Mouse (Mus musculus): Measurements from ENCODE around the gene Nek6. TPM values are rescaled to one million over a fixed set of nuclear protein-coding genes. Genes with fewer than 3 reads are reported as not detected.

The Nek6 gene
- total RNA-seq (2021): 10 to 100 TPM; 11.5 to 14.0 TPM
- long read RNA-seq, experiment 1, full-length matches to known transcripts: 41 of 53 reads
- long read RNA-seq, experiment 1, partial matches to known transcripts: 3 of 53 reads
- long read RNA-seq, experiment 1, other reads (novel, unspliced or antisense): 9 of 53 reads
- long read RNA-seq, experiment 2, full-length matches to known transcripts: 32 of 40 reads
- long read RNA-seq, experiment 2, partial matches to known transcripts: 0 of 40 reads
- long read RNA-seq, experiment 2, other reads (novel, unspliced or antisense): 8 of 40 reads

DNA sequence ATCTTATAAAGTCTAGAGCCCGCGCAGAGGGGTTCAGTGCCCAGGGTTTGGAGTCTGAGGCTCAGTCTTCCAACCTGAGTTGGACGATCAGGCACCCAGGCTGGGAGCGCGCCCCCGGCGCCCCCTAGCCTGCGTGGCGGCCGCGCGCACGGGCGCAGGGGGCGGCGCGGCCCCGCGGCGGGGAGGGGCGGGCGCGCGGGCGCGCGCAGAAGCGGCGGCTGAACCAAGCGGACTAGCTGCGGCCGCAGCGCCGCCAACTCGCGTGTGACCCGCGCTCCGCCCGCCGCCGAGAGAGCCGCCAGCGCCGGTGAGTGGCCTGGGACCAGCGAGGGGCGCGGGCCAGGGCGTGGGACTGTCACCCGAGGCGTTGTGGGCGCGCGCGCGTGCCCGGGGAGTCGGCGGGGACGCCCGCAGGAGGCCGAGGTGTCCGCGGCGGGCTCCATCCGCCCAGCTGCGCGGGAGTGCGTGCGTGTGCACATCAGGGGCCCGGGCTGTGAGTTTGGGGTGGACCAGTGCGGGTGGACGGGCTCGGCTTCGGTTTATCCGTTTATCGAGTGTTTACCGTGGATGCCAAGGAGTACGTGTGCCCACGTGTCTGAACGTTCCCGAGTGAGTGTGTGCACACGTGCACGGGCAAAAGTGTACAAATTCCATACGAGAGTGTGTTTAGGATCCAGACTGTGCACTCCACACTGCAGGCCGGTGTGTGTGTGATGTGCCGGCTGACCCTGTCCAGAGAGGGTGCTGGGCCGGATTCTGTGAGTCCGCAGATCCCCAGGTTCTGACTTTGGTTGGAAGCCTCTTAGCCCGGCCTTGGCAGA, at the start of gene Nek6:
TSS of gene Nek6 (plus strand) at position 157 of the 821 bp plus-strand sequence.
- DNase-seq (ENCODE audit: low spot score): peak; percentile 46

DNA sequence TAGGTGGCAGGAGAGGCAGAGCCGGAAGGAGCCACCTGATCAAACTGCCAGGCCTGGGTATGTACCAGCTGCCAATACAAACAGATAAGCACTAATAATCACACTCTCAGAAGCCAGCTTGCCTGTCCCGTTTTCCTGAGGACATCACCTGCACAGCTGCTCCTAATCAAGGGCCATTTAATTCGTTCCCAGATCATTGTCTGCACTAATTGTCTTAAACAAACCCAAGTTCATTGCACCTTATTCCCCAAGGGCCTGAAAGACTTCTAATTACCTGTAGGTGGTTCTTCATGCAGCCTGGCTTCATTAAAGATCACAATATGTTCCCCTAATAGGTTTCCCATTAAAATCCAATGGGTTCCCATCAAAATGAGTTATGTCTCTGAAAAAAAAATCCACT, 49.1 kb upstream of the Nek6 start:
- DNase-seq (ENCODE audit: low spot score): no peak

DNA sequence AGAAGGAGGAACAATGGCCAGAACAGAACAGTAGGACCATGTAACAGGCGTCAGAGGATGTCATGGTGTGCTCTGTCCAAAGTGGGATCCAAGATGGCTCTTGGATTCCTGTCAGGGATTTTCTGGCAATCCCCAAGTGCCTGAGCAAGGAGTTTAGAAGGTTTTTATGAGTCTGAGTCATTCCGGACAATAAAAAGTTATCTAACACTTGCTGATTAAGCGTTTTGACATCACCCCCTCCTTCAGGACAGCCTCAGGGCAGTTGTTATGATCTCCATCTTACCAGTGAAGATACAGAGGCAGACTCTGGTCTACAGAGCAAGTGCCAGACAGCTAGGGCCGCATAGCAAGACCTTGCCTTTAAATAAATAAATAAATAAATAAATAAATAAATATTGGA, 42.6 kb upstream of the Nek6 start:
- no peak for DNase-seq (ENCODE audit: low spot score)

DNA sequence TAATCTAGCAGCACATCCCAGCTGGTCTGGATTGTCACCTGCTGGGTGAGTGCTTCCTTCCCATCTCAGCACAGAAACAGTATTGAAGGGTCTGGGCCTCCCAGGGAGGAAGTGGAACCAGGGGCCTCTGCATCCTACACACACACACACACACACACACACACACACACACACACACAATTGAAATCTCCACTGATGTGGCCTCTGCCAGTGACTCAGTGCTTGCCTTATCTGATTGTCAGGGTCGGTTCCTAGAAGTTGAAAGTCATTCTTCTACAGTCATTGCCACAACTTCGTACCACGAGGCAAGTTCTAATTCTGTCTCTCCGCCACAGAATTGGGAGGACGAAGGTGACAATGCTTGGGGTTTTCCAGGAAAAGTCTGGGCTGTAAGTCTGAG, 39.7 kb upstream of the Nek6 start:
- DNase-seq (ENCODE audit: low spot score): no peak

DNA sequence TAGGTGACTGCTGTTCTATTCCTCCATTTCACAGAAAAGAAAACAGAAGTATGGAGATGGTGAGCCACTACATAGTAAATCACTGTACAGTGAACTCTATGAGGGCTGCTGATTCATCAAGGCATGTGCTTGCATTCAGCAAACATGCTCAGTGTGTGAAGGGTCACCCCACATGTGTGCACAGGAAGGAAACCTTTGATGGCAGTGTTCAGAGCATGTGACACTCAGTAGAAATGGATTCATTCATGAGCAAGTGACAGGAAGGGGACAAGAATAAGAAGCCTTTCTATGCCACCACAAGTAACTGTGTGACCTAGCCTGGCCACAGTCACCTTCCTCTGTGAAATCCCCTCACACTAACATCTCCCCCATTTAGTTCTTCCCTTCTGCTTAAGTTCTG, 38.6 kb upstream of the Nek6 start:
- DNase-seq (ENCODE audit: low spot score): no peak

DNA sequence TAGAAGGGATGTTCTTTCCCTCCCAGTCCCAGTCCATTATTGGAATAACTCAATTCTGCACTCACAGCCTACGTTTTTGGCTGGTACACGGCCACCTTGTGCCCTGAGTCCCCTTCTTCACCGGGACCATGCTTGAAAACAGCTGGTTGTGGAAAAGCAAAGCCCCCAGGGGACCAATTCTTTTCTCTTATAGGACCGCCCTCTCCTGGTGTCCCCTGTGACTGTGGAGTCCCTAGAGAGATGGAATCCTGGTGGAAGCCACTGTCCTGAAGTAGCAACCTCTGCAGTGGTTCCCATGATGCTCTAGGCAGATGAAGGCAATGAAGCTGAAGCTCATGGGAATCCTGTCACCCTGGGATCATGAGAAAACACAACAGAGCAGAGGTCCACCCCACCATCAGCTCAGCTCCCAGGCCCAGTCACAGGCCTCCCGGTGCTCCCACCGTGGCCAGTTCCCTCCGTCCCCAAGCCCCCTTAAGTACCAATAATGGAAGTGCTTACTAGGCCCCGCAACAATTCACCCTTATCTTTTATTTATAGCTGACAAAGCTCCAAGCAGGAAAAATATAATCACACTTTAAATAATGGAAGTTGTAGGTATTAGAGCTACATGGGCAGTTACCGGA, 34.5 kb upstream of the Nek6 start:
- DNase-seq (ENCODE audit: low spot score): no peak

DNA sequence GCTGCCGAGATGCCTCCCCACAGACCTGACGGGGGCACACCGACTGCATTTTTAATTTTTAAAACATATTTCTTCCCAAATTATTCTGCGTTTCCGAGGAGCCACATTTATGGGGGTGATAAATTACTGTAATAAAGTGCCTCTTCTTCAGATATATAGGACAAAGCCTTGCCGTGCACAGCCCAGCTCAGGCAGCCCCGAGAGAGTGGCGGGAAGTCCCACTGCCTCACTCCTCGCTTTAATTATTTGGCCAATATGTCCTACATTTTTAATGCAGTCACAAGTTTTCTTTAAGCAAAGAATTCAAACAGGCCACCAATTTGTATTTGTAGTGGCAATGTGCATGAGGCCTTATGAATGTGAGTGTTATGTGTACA, 34.0 kb upstream of the Nek6 start:
- no peak for DNase-seq (ENCODE audit: low spot score)

DNA sequence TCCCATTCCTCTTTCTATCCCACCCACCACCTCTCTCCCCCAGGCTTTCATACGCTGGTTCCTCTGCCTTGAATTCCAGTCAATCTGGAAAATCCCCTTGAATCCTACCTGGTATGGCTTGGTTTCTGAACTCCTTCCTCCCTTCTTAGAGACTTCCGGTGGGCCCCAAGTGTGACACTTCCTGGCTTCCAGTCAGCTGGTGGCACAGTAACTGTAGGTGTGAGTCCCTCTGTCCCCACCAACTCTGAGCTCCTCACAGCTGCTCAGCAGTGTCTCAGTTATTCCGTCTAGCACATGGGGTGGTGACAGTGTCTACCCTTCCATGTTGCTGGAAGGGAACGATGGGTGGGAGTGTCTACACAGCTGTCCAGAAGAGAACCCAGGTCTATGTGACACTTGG, 32.8 kb upstream of the Nek6 start:
- DNase-seq (ENCODE audit: low spot score): no peak

DNA sequence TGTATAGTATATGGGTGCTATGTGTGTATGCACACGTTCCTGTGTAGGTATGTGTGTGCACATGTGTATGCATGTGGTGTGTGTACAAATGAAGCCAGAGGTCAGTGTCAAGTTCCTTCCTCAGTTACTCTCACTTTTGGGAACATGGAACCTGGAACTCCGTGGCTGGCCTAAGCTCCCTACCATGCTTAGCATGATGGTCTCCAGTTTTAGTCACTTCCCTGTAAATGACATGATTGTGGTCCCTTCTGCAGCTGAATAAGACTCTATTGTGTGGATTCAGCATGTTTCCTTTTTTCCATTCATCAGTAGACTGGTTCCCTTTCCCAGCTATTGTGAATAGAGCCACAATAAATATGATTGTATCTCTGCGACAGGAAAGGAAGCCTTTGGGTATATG, 31.9 kb upstream of the Nek6 start:
- no peak for DNase-seq (ENCODE audit: low spot score)

DNA sequence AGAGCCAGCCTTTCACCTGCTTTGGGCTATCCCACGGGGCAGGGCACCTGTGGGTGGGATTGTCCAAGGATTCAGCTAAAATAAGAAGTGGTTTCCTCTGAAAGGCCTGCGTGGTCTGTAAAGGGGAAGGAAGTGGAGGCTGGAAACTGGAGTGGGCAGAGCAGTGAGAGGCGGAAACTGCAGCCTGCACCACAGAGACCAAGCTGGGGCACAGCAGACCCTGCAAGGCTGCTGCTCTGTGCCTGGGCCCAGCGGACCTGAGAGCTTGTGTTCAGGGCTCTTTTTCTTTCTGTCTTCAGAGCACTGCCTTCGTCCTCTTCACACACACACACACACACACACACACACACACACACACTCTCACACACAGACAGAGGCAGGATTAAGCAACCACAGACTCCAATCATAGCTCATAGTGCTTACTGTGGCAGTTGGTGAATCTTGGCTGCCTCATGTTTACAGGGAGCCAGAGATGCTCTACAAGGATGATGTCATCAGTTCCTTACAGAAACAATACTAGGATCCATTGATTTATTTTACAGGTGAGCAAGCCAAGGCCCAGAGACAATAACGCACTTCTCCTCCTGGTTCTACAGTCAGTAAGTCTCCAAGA, 30.2 kb upstream of the Nek6 start:
- no peak for DNase-seq (ENCODE audit: low spot score)

DNA sequence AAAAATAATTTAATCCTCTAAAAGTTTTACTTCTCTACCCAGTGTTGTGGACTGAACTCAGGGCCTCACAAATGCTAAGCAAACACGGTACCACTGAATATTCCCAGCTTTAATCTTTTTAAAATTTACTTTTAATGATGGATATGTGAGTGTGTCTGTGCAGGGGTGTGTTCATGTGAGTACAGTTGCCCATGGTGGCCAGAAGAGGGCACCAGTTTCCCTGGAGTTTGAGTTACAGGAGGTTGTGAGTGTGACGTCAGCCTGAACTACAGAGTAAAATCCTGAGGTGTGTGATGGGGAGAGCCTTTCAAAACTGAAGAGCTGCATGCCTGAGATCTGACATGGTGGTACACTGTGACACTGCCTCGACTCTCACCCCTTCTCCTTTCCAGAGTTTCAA, 29.3 kb upstream of the Nek6 start:
- DNase-seq (ENCODE audit: low spot score): no peak

DNA sequence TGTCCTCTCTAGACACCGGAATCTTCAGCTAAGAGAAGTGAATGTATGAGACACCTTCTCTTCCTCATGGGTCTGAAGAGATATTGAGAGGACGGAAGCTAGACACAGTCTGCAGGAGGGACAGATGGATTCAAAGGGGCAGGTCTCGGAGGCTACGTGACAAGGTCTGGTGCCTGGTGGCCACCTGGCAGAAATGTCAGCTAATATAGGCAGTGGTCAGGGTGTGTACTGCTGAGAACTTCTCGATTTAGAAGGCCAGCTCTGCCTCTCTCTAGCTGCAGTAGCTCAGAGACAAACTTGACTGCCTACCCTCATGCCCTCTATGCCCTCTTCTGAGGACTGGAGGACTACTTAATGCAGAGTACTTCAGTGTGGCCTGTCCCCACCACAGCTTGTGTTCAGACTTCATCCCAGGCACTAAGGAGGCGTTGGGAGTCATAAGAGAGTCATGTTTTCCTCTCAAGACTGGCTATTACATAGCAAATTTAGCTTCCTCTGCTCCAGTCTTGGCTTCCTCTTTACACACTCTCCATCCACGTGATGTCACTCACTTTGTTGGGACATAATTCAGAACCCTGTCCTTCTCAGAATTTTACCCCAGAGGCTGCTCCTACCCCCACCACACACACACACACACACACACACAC, 28.3 kb upstream of the Nek6 start:
- DNase-seq (ENCODE audit: low spot score): no peak

DNA sequence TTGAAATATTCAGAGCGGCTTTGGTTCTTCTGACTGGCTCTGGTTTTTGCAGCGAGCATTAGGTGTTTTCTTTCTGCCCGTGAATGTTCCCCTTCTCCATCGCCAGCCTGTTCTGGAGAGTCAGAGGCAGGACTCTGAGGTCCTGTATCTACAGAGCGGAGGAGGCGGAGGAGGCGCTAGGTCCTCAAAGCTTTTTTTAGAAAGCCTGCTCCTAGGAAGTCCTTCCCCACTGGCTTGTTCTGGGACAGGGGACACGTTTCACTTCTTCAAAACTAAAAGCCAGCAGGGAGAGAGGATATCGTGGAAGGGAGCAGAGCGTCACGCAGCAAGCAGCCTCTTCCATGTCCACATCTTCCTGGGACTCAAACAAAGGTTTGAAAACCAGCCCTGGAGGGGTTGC, 26.9 kb upstream of the Nek6 start:
- DNase-seq (ENCODE audit: low spot score): no peak

DNA sequence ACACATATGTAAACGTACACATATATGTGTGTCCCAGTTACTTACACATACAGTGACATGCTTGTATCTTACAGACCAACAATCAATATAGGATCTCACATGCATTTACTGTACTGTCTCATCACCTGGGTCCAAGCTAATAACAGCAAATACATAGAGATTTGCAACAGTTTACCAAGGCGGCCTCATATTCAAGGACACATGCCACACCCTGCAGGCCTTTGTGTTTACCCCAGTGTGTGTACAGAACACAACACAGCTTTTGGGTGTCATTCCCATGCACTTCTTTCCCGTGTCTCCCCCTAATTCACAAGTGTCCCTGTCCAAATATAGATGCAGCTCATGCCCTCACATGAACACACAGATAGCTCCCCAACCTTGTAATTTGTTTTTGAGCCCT, 26.0 kb upstream of the Nek6 start:
- DNase-seq (ENCODE audit: low spot score): no peak

DNA sequence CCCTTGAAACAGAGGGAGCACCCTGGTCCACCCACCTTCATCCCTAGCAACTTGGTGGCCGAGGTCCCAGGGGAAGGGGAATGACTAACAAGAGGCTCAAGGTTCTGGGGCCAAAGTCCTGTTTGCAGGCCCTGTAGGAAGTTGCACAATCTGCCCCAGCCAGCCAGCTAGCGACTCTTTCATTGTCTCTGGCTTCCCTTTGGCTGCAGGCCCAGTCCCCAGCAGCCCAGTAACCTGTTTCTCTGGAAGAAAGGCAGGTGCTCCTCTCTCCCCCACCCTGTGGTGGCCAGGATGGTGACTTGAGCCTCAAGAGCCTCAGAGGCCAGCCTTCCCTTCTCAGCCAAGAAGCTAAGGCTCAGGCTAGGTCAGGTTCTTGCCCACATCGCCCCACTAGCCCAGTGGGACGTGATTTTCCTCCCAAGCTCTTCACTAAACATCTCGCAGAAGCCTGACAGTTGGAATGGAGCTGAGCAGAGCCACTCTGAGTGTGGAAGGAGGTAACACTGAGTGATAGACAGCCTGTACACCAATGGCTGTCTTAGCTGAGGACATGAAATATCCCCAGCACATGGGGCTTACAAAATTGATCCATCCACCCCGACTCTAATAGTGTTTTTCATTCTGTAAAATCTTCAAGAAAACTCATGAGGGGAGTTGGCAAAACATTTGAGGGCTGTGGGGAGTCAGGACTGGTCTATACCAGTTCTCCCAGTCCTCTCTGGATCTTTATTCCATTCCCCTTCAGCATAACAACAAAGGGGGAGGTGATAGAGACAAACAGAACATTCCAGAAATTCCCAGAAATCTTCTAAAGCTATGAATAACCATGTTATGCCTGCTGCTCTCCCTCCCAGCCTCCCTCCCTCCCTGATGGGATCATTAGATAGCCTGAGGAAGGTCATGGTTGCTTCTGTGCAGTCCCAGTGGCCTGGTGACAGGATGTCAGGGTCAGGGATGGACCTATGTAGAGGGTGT, 25.2 kb upstream of the Nek6 start:
- peak; percentile 59 for DNase-seq (ENCODE audit: low spot score)

DNA sequence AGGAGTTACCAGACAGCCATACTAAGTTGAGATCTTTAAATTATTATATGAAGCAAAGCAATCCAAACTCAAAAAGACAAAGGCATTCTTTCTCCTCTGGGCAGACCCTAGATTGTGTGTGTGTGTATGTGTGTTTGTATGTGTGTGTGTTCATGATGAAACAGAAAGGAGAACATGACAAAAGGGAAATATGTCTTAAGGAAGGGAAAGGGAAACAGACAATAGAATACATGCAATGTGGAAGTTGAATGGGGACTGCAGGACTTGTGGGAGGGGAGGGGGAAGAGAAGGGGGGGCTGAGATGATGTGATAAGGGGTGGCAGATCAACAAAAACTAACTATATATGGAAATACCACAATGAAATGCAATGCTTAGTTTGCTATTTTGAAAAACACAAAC, 13.8 kb upstream of the Nek6 start:
- DNase-seq (ENCODE audit: low spot score): no peak

DNA sequence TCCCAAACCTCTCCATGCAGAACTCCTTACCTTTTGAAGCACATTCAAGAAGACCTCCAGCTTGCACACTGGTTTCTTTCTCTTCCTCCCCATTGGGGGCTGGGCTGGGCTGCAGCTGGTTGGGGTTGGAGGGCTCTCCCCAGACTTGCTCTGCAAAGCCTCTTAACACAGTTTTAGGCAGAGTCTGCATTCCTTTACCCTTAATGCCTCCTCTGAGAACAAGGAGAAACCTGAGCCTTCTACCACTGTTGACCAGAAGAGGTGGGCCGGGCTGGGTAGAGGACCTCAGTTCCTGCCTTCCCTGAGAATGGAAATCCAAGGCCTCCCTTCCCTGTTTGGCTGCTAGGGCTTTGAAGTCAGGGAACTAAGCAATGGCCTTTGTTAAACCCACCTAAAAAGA, 9.8 kb upstream of the Nek6 start:
- no peak for DNase-seq (ENCODE audit: low spot score)

DNA sequence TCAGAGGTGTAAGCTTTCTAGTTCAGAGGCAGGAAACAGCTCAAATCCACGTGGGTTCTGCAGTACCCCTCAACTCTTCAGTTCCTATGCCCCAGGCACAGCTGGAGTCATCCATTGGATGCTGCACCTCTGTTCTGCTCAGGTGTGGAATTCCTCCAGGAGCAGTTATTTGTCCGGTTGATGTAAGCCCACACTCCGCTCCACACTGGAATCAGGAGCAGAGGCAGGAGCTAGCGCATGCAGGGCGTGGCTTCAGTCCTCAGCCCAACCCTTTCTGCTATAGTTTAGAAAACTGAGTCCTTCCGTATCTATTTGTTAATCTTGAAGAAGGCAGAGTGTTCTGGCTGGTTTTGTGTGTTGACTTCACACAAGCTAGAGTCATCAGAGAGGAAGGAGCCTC, 9.3 kb upstream of the Nek6 start:
- DNase-seq (ENCODE audit: low spot score): no peak

DNA sequence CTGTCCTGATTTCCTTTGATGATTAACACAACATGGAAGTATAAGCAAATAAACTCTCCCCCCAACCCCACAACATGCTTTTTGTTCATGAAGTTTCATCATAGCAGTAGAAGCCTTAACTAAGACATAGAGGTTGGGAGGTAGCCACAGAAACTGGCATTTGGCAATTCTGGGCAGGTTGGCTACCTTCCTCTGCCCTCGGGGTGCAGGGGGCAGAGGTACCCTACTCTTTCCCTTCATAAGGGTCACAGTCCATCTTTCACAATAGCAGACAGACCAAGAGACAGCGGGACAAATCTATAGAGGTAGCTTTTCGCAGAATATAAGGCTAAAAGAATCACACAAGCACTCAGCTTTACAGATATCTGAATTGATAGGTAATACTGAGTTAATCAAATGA, 8.7 kb upstream of the Nek6 start:
- no peak for DNase-seq (ENCODE audit: low spot score)

DNA sequence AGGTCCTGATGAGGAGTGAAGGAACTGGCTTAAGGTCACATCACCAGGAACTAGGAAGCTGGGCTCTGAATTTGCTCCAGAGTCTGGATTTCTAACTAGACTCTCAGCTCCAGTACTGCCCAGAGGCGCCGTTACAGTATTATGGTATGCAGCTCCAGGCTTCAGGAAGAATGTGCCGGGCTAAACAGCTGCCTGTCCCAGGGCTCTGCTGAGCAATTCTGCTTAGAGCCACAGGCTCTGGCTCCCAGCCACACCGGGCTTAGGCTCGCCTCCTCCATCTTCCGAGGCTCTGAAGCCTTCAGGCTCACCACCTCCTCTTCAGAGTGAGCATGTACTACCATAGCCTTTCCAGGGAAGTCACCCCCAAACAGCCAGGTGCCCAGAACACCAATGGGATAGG, 7.1 kb upstream of the Nek6 start:
- no peak for DNase-seq (ENCODE audit: low spot score)

DNA sequence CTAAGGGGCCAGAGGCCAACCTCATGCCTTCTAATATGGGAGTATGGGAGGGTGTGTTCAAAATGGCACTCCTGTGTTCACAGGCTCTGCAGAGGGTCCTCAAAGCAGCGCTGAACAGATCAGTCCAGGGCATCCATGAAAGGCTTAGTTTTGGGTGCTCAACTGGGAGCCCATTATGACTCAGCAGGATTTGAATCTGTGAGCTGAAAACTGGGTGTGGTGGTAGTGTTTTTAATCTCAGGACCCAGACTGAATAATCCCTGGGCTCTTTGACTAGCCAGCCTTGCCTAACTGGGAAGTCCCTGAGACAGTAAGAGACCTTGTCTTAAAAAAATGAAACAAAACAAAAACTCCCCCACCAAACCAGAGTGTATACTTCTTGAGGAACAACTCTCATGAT, 4.3 kb upstream of the Nek6 start:
- no peak for DNase-seq (ENCODE audit: low spot score)
